Mouse (Mus musculus) C2C12 (cell line): Measurements from ENCODE around the gene Pex6. TPM values are rescaled to one million over a fixed set of nuclear protein-coding genes. Genes with fewer than 3 reads are reported as not detected.
"Not testable (repeated sequence)": the region's sequence is repeated elsewhere in the genome, so short reads cannot be mapped to it uniquely, and the experiment has no call there.

Experiments used
- H3K27me3 ChIP-seq: one replicate; pipeline ENCODE4 v1.6.1; 2011; ENCODE audit not compliant: control insufficient read depth, insufficient read depth, insufficient read length
- H3K36me3 ChIP-seq: one replicate; pipeline ENCODE4 v1.6.1; 2011; ENCODE audit not compliant: control insufficient read depth, insufficient read depth
- H3K4me3 ChIP-seq: one replicate; pipeline ENCODE4 v1.5.1; 2011; ENCODE audit warnings: mild to moderate bottlenecking, control low read depth; ENCODE audit not compliant: poor library complexity, insufficient read depth, severe bottlenecking
- H3K79me2 ChIP-seq: one replicate; pipeline ENCODE4 v1.6.1; 2011; ENCODE audit not compliant: control insufficient read depth, insufficient read depth
- H3K79me3 ChIP-seq: one replicate; pipeline ENCODE4 v1.6.1; 2011; ENCODE audit warnings: low read depth, control low read depth
- H3ac ChIP-seq: one replicate; pipeline ENCODE3; 2011; ENCODE audit warnings: low read depth; ENCODE audit not compliant: control insufficient read depth, insufficient read length
- CEBPB ChIP-seq: IDR thresholded peaks from one replicate; pipeline ENCODE4 v1.6.1; 2011; ENCODE audit warnings: low read depth, mild to moderate bottlenecking, control low read depth, moderate library complexity
- CTCF ChIP-seq: IDR thresholded peaks from one replicate; pipeline ENCODE4 v1.5.1; 2011; ENCODE audit not compliant: control insufficient read depth, insufficient read depth, insufficient read length
- FOSL1 ChIP-seq: IDR thresholded peaks from one replicate; pipeline ENCODE4 v1.8.0; 2011; ENCODE audit warnings: mild to moderate bottlenecking, low read length; ENCODE audit not compliant: poor library complexity, insufficient read depth, severe bottlenecking
- MAX ChIP-seq: IDR thresholded peaks from one replicate; pipeline ENCODE4 v1.6.1; 2011; ENCODE audit warnings: mild to moderate bottlenecking, control low read depth
- MYOD1 ChIP-seq: IDR thresholded peaks from one replicate; pipeline ENCODE4 v1.6.1; 2011; ENCODE audit warnings: low read depth; ENCODE audit not compliant: control insufficient read depth, insufficient read length
- MYOG ChIP-seq: IDR thresholded peaks from one replicate; pipeline ENCODE4 v1.6.1; 2011; ENCODE audit not compliant: control insufficient read depth, insufficient read length; ENCODE audit errors: extremely low read depth
- USF1 ChIP-seq: IDR thresholded peaks from one replicate; pipeline ENCODE4 v1.6.1; 2011; ENCODE audit warnings: low read depth, mild to moderate bottlenecking, control low read depth, moderate library complexity
- polyA plus RNA-seq: library from polyadenylated mRNA; unstranded; fragments of >200 nt; fragmentation: generic; extraction: Trizol; gene quantifications from one replicate; pipeline ENCODE4 v1.2.1, GENCODE M21; 2012; ENCODE audit warnings: missing spikeins

The Pex6 gene
- polyA plus RNA-seq, 1 experiment = 24.7 TPM

DNA sequence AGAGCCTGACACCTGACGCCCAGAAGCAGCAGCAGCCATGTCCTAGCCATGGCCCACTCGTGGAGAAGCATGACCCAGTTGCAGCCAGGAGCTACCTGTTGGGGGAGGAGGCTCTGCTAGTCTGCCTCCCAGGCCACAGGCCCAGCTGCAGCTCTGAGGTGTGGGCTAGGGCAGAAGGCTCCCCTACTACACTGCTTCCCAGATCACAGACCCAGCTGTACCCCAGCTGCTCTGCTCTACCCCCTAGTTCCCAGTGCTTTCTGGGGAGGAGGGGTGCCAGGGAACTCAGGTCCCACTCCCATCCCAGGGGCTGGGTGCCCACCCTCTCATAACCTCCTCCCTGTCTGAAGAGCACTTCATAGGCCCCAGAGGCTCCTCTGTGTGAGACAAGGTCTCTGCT, 52.3 kb downstream of the Pex6 start, which contains the start of gene Ptcra:
Ptcra (minus strand) TSS at position 169 of the 400 bp plus-strand sequence.
- peaks cover 4% of the 10 kb centered on the region for H3K27me3 ChIP-seq
- no peak within 1 kb of the TSS for H3K4me3 ChIP-seq
- H3ac ChIP-seq = no peak within 1 kb of the TSS
- H3K79me3 ChIP-seq = no peaks in the 10 kb centered on the region
- TF ChIP-seq CTCF (no peak), FOSL1 (no peak), MYOD1 (no peak)
- H3K79me2 ChIP-seq = no peaks in the 10 kb centered on the region
- no peaks in the 10 kb centered on the region for H3K36me3 ChIP-seq

DNA sequence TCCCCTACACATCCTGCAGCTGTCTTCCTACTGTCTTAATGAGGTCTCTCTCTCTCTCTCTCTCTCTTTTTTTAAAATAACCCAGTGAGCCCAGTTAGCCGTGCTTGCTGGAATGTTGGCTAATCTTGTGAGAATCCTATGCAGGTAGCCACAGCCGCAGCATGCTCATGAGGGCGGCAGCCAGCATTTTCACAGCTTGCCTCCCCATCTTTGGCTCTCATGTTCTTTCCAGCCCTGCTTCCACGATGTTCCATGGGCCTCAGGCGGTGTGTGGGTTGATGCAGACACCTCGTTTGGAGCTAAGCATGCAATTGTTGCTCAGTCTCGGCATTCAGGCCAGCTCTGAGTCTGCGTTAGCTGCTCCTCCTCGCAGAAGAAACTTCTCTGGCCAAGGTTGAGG, 53.7 kb downstream of the Pex6 start:
- not testable (repeated sequence) for H3K79me3 ChIP-seq, H3K4me3 ChIP-seq, H3K27me3 ChIP-seq, H3K79me2 ChIP-seq, H3K36me3 ChIP-seq, H3ac ChIP-seq

DNA sequence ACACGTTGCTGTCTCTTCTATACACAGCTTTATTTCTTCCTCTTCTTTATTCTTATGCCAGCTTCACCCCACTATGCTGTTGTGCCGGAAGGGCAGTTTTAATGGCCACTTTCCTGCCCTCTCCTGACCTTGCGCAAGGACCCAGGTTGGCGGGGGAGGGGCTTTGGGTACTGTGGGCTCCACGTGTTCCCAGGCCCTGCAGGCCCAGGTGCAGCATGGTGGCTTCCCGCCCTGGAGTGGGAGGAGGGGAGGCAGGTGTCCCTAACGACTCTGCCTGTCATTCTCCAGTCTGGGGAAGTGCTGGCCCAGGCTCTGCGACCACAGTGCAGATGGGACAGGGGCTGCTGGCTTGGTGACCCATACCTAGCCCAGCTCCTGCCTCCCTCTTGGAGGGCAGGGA, 56.6 kb downstream of the Pex6 start:
- no peak for TF ChIP-seq CTCF
- no peak for TF ChIP-seq CEBPB
- no peaks in the 10 kb centered on the region for H3K36me3 ChIP-seq
- H3ac ChIP-seq = no peak overlapping the region
- H3K27me3 ChIP-seq = peaks cover 4% of the 10 kb centered on the region
- H3K79me2 ChIP-seq = no peaks in the 10 kb centered on the region
- no peaks in the 10 kb centered on the region for H3K79me3 ChIP-seq
- no peak overlapping the region for H3K4me3 ChIP-seq

DNA sequence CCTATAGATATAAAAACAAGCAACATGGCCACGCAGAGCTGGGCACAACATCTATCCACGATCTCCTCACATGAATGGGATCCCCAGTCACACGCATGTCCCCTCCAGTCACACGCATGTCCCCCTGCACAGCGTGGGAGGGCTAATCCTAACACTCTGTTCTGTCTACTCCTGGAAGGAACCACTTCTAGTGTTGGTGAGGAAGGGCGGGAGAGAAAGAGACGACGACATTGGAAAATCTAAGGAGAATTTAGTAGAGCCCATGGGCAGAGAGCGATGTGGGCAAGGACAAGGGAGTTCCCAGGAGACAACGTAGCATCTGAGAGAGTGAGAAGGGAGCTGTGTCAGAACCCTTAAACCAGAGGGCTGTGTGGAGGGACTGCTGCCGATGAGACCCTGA, 59.3 kb downstream of the Pex6 start:
- Histone ChIP-seq H3K27me3 (no peaks in the 10 kb centered on the region), H3K4me3 (no peak overlapping the region), H3K79me2 (no peaks in the 10 kb centered on the region), H3K36me3 (peaks cover 18% of the 10 kb centered on the region), H3K79me3 (no peaks in the 10 kb centered on the region), H3ac (no peak overlapping the region)
- TF ChIP-seq MYOG (no peak), CTCF (no peak), MYOD1 (no peak), MAX (no peak), CEBPB (no peak), USF1 (no peak), FOSL1 (no peak)

- no peak overlapping the region for H3ac ChIP-seq
- no peak overlapping the region for H3K4me3 ChIP-seq
- TF ChIP-seq MAX (no peak), FOSL1 (no peak), CTCF (no peak)
- H3K79me3 ChIP-seq = no peaks in the 10 kb centered on the region
- peaks cover 22% of the 10 kb centered on the region for H3K36me3 ChIP-seq
- H3K79me2 ChIP-seq = no peaks in the 10 kb centered on the region
- H3K27me3 ChIP-seq = no peaks in the 10 kb centered on the region
Measured at GRCm38 (mm10) chr17:46771025-46771424, 59.8 kb downstream of the Pex6 start.

- H3ac ChIP-seq = no peak overlapping the region
- no peaks in the 10 kb centered on the region for H3K79me2 ChIP-seq
- TF ChIP-seq CTCF (no peak), MAX (no peak), USF1 (no peak), MYOG (no peak), MYOD1 (no peak), CEBPB (no peak), FOSL1 (no peak)
- H3K27me3 ChIP-seq = no peaks in the 10 kb centered on the region
- H3K4me3 ChIP-seq = no peak overlapping the region
- H3K36me3 ChIP-seq = peaks cover 28% of the 10 kb centered on the region
- no peaks in the 10 kb centered on the region for H3K79me3 ChIP-seq
Measured at GRCm38 (mm10) chr17:46771616-46772015, 60.4 kb downstream of the Pex6 start.

GRCm38 (mm10) chr17:46772038-46772403, 60.8 kb downstream of the Pex6 start:
- H3K27me3 ChIP-seq = no peaks in the 10 kb centered on the region
- H3K79me3 ChIP-seq = no peaks in the 10 kb centered on the region
- TF ChIP-seq MAX = no peak
- TF ChIP-seq CEBPB = no peak
- TF ChIP-seq MYOD1 = no peak
- no peak for TF ChIP-seq USF1
- no peak for TF ChIP-seq MYOG
- TF ChIP-seq FOSL1 = no peak
- TF ChIP-seq CTCF = no peak
- H3ac ChIP-seq = peak overlapping the region; percentile 55
- H3K4me3 ChIP-seq = peak overlapping the region; percentile 81
- no peaks in the 10 kb centered on the region for H3K79me2 ChIP-seq
- H3K36me3 ChIP-seq = peaks cover 30% of the 10 kb centered on the region
